Comparison of ENCODE assay signal across 19 mouse cellular contexts in the genomic region with DNA sequence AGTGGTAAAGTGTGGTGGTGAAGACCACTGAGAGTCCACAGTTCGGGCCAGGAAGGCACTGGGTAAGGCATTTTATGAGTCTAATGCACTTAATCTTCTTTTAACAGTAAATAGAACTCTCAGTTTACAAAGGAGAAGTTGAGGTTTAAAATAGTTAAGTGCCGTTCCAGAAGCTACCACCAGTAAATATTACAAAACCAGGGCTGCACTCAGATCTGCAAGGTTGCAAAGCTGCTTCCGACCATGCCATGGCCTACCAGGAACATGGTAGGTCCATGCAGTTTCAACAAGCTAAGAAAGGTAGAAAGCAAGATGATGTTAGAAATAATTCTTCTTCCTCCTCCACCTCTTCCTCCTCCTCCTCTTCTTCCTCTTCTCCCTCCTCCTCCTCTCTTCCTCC.
"Had no signal": no experiment of that assay in that cellular context is flagged by ENCODE, and none has a peak within 500 bp of the region (broad histone marks: within the 10 kb centered on the region; RNA-seq: fewer than 3 reads in every experiment).

No protein-coding gene starts in this region.

- H3K4me2 ChIP-seq: limb, embryonic 13.5 days; liver, embryonic 13.5 days; lung, embryonic 14.5 days; midbrain, embryonic 12.5 days; neural tube, embryonic 13.5 days; stomach, embryonic 15.5 days had no signal

- H3K9ac ChIP-seq: limb, embryonic 13.5 days; liver, embryonic 13.5 days; lung, embryonic 14.5 days; midbrain, embryonic 12.5 days; neural tube, embryonic 13.5 days; stomach, embryonic 15.5 days had no signal

- DNase-seq: kidney, adult 18-20 months; kidney, postnatal 25 days; layer of hippocampus, adult 9-11 months; liver, embryonic 13.5 days; lung, embryonic 14.5 days; retina, postnatal 1 day; right cerebral cortex, postnatal 25 days; spleen, adult 18-20 months; thymus, postnatal 25 days had no signal

- H3K27ac ChIP-seq: kidney, postnatal 0 days; layer of hippocampus, adult 2 months; limb, embryonic 10.5 days; limb, embryonic 13.5 days; liver, embryonic 13.5 days; midbrain, embryonic 12.5 days; neural tube, embryonic 13.5 days; stomach, embryonic 15.5 days had no signal

- H3K4me1 ChIP-seq: midbrain, embryonic 12.5 days; stomach, embryonic 15.5 days had no signal

- H3K9me3 ChIP-seq: limb, embryonic 10.5 days; limb, embryonic 13.5 days; liver, embryonic 13.5 days; midbrain, embryonic 12.5 days; neural tube, embryonic 13.5 days; stomach, embryonic 15.5 days had no signal

- H3K36me3 ChIP-seq: limb, embryonic 10.5 days; limb, embryonic 13.5 days; liver, embryonic 13.5 days; midbrain, embryonic 12.5 days; neural tube, embryonic 13.5 days; stomach, embryonic 15.5 days had no signal

- H3K27me3 ChIP-seq: limb, embryonic 13.5 days; liver, embryonic 13.5 days; midbrain, embryonic 12.5 days; neural tube, embryonic 13.5 days; stomach, embryonic 15.5 days had no signal

- ATAC-seq: lung, postnatal 0 days; midbrain, embryonic 16.5 days had no signal

- H3K4me3 ChIP-seq: layer of hippocampus, adult 2 months; limb, embryonic 10.5 days; limb, embryonic 13.5 days; liver, embryonic 13.5 days; midbrain, embryonic 12.5 days; myocyte; neural tube, embryonic 13.5 days; stomach, embryonic 15.5 days had no signal
